Mouse (Mus musculus): ENCODE measurements around the gene Bcl7a.

Bcl7a gene

DNA sequence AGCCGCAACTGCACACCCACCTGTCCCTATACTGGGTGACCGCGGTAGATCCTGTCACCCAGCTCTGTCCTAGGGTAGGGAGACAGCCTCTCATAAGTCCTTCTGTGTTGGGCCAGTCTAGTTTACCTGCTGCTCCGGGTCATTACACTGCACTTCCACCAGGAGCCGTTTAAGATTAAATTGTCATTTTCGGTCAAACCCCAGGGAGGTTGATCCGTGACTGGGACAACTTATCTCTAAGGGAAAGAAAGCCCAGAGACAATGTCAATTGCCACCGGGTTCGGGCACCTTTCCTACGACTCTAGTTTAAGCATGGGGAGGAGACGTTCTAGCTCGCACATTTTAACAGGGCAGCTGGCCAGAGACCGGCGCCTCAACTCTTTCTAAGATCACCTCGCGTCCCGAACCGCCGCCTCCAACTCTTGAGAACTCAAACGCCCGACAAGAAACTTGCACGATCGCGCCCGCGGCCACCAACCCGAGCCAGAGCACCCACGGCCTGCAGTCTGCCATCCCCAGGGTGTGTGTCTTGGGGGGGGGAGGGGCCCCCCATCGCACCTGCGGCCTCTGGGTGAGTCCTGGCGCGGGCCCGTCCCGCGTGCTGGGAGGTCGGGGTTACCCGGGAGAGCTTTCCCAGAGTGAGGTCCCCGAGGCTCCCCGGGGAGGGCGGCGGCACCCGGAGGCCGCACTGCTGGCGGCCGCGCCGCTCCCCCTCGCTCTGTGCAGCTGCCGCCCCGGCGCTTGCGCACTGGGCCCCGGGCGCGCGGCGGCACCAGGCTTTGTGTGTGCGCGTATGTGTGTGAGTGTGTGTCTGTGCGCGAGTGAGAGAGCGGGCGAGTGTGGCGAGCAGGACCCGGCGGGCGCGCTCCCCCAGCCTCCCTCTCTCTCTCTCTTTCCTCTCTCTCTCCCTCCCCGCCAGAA lies at the start of gene Bcl7a:
Bcl7a (plus strand) TSS at position 128 of the 921 bp plus-strand sequence.
- peak; percentile 93 to 95 for DNase-seq

DNA sequence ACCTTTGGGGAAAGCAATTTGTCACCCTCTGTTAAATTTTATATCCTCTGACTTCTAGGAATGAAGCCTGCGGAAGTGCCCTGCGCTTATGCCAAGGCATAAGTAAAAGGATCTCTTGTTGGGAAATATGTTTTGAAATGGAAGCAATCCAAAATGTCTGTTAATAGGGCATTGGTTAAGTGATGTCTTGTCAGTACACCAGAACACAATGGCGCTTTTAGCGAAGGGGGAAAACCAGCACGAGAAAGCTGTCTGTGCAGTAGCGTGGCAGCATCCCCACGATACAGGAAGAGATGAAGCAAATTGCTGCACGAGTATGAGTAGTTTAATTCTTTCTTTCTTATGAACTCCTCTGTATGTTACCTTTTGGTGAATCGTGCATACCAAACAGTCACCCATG lies 49.0 kb upstream of the Bcl7a start:
- no peak for DNase-seq

GRCm38 (mm10) chr5:123296224-123296806 lies 47.3 kb upstream of the Bcl7a start:
- DNase-seq, result peak in 1 of 2 experiments; percentile 41

- no peak for DNase-seq
Measured at GRCm38 (mm10) chr5:123296972-123297754, 46.5 kb upstream of the Bcl7a start.

DNA sequence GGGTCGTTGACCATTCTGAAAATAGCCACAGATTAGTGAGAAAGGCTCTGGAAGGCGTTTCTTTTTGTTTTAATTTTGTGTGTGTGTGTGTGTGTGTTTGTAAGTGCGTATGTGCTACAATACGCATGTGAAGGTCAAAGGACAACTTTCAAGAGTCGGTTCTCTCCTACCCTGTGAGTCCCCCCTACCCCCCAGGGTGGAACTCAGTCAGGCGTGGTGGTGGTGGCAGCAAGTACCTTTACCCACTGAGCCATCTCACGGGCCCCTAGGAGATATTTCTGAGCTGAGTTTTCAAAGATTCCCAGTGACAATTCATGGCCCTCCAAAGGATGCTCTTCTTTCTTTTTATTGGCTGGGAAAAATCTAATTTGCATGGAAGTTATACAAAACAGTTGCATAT lies 45.8 kb upstream of the Bcl7a start:
- no peak for DNase-seq

GRCm38 (mm10) chr5:123298526-123298925 lies 45.1 kb upstream of the Bcl7a start:
- no peak for DNase-seq

DNA sequence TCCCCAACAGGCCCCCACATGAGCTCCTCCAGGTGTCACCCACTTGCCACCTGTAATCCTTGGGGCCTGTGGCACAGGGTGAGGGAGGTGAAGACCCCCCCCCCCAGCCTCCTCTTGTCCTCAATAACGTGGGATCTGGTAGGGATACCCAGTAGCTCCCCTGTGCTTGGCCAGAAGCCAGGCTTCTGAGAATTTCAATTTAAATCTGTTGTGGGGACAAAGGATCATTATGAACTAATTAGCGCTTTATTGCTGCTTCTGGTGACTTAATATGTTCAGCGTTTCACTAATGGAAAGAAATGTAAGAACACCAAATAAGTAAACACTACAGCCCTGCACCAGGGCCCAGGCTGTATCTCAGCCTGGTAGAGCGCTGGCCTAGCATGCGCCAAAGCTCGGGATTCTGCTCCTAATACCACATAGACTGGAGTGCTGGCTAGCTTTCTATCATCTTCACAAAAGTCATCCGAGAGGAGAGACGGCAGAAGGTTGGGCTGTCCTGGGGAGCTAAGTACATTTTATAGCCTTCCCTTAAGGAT lies 43.1 kb upstream of the Bcl7a start:
- DNase-seq, result no peak

DNA sequence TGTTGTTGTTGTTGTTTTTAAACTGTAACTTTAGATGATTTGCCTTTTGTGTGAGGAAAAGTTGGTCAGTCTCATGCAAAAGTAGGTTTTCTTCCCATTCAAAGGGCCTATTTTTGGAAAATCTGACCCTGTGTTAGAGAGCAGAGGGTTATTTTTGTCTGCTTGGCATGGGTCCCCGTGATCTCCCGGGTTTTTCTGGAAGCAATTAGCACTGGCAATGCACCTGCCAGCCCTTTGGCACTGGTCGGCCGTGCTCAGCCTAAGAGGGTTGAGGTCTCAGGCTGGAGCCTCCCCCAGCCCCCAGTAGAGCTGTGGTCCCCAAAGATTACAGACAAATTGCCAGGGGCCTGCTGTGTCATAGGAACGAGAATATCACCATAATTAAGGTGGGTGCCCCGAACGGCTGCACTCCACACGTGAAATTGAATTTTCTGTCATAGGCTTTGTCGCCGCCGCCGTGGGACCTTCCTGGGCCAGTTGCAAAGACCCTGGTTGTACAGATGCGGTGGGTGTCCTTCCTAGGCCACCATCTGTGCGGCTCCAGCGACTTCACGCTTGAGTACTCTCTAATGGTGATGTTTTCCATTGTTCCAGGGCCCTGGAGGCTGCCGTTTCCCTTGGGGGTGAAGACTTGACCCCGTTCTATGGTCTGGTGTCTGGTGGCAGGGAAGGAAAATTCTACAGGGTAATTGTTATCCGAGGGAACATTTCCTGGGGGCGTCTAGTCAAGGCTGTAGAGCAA lies 41.7 kb upstream of the Bcl7a start:
- DNase-seq, result peak; percentile 76 to 85

GRCm38 (mm10) chr5:123307630-123308282 lies 35.9 kb upstream of the Bcl7a start:
- DNase-seq, result no peak

GRCm38 (mm10) chr5:123309816-123310215 lies 33.8 kb upstream of the Bcl7a start:
- no peak for DNase-seq

DNA sequence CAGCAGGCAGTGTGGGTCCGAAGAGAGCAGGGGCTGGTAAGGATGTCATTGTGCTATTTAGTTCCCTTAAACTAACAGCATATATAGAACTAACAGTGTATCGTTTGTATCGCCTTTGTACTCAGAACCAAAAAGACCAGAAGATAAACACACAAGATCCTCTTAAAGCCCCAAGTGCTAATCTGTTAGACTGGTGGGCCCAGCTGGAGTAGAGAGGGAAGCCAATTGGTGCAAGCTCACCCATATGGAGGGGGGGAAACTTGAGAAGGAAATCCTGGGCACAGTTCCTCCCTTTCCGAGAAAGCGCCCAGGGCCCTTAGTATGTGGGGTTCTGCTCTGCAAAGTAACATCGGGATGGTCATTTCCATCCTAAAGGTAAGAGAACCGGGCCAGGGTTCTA lies 33.4 kb upstream of the Bcl7a start:
- no peak for DNase-seq

DNA sequence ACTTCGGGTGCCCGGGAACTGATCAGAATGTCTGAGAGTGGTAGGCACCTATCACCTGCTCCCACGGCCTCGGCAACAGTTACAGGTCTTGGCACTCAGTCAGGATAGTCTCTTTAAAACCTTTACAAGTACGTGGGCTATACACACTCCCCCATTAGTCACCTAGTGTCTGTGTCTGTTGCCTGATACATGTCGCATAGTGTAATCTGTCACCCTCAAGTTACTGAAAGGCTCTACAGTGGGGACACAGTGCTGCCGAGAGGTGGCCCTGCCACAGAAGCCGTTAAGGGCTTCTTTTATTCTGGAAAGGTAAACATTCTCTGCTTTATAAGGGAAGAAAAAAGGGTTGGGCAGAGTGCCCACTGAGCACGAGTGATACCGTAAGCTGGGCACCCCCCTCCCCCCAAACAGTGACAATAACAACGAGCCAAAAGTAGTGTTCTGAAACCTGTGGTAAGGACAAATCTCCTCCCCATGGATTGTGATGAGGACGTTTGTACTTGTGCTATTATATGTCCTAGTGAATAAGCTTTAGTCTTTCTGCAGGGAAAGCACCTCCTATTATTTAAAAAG lies 30.5 kb upstream of the Bcl7a start:
- DNase-seq, result no peak

DNA sequence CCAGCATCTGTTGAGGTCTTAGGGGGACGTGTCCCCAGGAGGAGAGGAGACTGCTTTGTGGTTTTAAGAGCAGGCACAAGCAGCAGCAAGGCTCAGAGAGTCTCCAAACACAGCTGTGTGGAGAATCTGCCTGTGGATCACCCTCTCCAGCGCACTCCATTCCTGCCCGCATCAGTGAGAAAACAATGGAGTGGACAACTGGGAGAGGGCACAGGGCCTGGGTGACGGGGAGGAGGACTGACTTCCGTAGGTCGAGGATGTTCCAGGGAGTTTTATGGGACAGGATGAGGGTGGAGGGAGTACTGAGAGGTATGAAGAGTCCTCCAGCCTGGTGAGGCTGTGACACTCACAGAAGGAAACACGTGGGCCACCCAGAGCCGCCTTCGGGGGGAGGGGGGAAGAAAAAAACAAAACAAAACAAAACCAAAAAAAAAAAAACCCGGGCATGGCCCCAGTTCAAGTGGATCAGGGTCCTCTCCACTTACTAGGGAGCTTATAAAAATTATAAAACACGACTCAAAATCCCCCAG lies 29.7 kb upstream of the Bcl7a start:
- no peak for DNase-seq

DNA sequence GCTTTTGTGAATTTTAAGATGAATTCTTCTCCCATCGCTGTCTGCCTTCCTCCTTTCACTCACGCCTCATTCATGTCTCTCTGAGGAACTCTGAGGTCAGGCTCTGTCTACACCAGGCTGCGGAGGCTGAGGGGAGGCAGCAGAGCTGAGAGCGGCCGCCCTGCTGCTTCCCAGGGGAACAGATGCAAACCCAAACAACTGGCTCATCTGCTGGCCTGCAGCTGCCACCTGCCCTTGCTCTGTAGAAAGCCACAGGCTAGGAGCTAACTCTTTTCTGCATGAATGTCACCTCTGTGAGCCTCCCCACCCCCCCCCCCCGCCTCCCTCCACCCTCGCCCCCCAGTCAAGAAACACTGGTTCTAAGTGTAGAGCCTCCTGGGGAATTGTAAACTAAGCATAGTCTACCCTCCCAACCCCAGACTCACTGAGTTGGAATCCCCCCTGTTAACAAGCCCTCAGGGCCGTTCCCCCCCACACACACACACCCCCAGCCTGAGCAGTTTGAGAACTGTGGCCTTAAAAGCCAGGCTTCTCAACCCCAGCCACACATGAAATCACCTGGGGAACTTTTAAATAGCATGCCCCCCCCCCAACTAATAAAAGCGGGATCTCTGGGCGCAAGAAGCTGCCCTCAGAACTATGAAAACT lies 28.3 kb upstream of the Bcl7a start:
- no peak for DNase-seq

- no peak for DNase-seq
Measured at GRCm38 (mm10) chr5:123317992-123318391, 25.6 kb upstream of the Bcl7a start.

GRCm38 (mm10) chr5:123320136-123320535 lies 23.5 kb upstream of the Bcl7a start:
- DNase-seq, result no peak

GRCm38 (mm10) chr5:123324242-123324641 lies 19.4 kb upstream of the Bcl7a start:
- DNase-seq, result peak; percentile 13 to 26

GRCm38 (mm10) chr5:123326006-123326750 lies 17.5 kb upstream of the Bcl7a start:
- DNase-seq, result no peak

GRCm38 (mm10) chr5:123326751-123327148 lies 16.9 kb upstream of the Bcl7a start:
- DNase-seq, result no peak

DNA sequence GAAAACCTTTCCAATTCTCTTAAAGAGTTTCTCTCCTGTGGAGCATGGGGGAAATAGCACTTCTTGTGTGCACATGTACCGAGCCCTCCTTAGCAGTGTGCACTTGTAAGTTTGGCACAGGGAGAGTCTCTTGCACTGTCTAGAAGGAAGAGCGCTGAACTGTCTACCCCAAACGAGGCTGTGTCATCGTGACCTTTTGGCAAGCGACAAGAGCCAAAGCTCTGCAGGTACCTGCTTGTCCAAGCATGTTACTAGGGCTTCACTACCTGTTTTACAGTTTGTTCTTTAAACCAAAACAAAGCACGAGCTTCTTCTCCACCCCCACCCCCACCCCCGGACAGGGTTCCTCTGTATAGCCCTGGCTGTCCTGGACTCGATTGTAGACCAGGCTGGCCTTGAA lies 15.9 kb upstream of the Bcl7a start:
- DNase-seq, result no peak
